Mouse (Mus musculus) hindbrain, embryonic 15.5 days (tissue): Measurements from ENCODE around the gene Dnajc6. TPM values are rescaled to one million over a fixed set of nuclear protein-coding genes. Genes with fewer than 3 reads are reported as not detected.

Source experiments
- ATAC-seq: fragments of 200-750 bp; cut with Nextera tagmentation; 2 replicates; pipeline ENCODE4 v1.8.0; 2017; ENCODE audit warnings: low read depth, moderate number of reproducible peaks, moderate TSS enrichment; ENCODE audit not compliant: low FRiP score
- H3K27ac ChIP-seq: fragments of 300-500 bp; sonication (generic); replicated peaks from 2 replicates; pipeline ENCODE4 v1.5.1; 2015; ENCODE audit warnings: mild to moderate bottlenecking, inconsistent platforms
- H3K27me3 ChIP-seq: fragments of 300-500 bp; sonication (generic); 2 replicates; pipeline ENCODE4 v1.6.1; 2015; ENCODE audit warnings: control low read depth, inconsistent platforms
- H3K36me3 ChIP-seq: fragments of 300-500 bp; sonication (generic); 2 replicates; pipeline ENCODE4 v1.6.1; 2015; ENCODE audit warnings: control low read depth, inconsistent platforms
- H3K4me1 ChIP-seq: fragments of 300-500 bp; sonication (generic); replicated peaks from 2 replicates; pipeline ENCODE4 v1.6.1; 2015; ENCODE audit warnings: control low read depth, inconsistent platforms
- H3K4me2 ChIP-seq: fragments of 300-500 bp; sonication (generic); 2 replicates; pipeline ENCODE4 v1.6.1; 2015; ENCODE audit warnings: moderate library complexity, mild to moderate bottlenecking, inconsistent platforms
- H3K4me3 ChIP-seq: fragments of 300-500 bp; sonication (generic); 2 replicates; pipeline ENCODE4 v1.5.1; 2015; ENCODE audit warnings: mild to moderate bottlenecking, inconsistent platforms
- H3K9ac ChIP-seq: fragments of 300-500 bp; sonication (generic); 2 replicates; pipeline ENCODE4 v1.6.1; 2015; ENCODE audit warnings: inconsistent platforms
- H3K9me3 ChIP-seq: fragments of 300-500 bp; sonication (generic); 2 replicates; pipeline ENCODE4 v1.6.1; 2016; ENCODE audit warnings: control low read depth, inconsistent platforms
- WGBS: fragments of 180-500 bp; shearing (Covaris S2); methylation state at CpG from one replicate; pipeline ENCODE4 v1.1.7; 2015; 5-methylcytosine and 5-hydroxymethylcytosine counted together
- polyA plus RNA-seq: library from polyadenylated mRNA; unstranded; fragments of >200 nt; fragmentation: Nextera tagmentation; extraction: Ambion mirVana; gene quantifications from 2 replicates; pipeline ENCODE4 v1.2.1, GENCODE M21; 2015

Gene Dnajc6
- polyA plus RNA-seq, 1 experiment from 2014 or later, result 60.4 TPM

DNA sequence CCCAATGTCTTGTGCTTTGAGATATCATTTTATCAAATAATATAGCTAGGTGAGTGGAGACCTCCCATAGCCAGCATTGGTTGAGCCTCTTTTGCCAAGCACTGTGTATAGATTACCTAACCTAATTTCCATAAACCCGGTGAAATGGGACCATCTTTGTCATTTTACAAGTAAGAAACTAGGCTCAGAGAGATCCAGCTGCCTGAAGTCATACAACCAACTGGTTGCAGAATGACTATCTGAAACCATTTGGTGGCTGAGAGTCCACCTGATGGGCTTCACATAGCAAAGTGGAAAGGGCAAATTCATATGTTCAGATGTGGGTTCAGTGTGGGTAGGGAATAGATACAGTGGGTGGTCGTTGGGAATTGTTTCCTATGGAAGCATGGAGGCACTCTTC, 154.5 kb downstream of the Dnajc6 start:
- Histone ChIP-seq H3K4me3 (no peak overlapping the region), H3K9me3 (no peaks in the 10 kb centered on the region), H3K4me1 (peaks cover 20% of the 10 kb centered on the region), H3K9ac (no peak overlapping the region), H3K4me2 (no peak overlapping the region), H3K27ac (no peak overlapping the region), H3K27me3 (no peaks in the 10 kb centered on the region), H3K36me3 (no peaks in the 10 kb centered on the region)
- 95% methylated on average over 2 of the region's 2 CpGs for WGBS
- no peak for ATAC-seq

DNA sequence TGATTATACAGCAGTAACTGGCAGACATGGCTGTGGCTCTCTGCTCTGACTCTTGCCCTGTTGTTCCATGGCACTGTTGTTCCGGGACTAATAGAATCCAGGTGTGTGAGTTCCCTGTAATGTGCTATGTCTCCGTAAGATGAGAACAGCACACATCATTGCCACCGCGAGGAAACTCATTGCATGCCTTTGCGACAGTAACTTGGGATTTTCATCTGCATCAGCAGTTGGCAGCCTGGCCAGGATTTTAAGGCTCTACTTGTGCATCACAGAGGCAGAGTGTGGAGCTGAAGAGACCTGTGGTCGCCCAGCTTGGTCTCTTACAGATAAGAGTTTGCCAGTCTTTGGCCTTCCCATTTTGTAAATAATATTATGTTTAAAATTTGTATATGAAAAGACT, 157.8 kb downstream of the Dnajc6 start:
- no peak overlapping the region for H3K4me2 ChIP-seq
- no peaks in the 10 kb centered on the region for H3K27me3 ChIP-seq
- H3K9me3 ChIP-seq, result no peaks in the 10 kb centered on the region
- no peak overlapping the region for H3K4me3 ChIP-seq
- H3K9ac ChIP-seq, result no peak overlapping the region
- H3K36me3 ChIP-seq, result peaks cover 7% of the 10 kb centered on the region
- WGBS, result 88% methylated on average over 6 of the region's 6 CpGs
- H3K4me1 ChIP-seq, result peaks cover 5% of the 10 kb centered on the region
- H3K27ac ChIP-seq, result no peak overlapping the region
- ATAC-seq, result no peak

DNA sequence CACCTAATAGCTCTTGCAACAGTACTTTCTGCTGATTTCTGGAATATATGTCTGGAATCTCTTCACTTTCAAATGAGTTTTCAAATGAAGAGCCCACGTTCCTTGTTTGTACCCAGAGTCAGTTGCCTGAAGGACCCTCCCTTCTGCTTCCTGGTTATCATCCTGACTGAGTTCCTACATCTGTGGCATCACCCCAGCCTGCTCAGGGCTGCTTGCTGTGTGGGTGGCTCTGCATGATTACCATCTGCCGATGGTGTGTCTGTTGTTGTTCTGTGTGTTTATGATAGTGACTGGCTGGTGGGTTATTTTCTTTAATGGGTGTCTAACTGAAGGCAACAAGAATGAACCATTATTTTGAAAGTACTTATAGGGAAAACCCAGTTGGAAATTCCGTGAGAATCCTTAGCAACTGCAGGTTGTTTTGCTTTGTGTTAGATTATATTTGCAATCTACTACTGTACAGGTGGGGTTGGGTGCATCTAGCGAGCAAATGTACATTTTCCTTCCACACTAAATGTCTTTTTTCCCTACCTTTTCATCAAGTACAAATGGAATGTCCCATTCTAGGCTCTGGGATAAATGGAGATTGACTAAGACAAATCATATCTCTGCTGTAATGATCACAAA, 158.5 kb downstream of the Dnajc6 start:
- 82% methylated on average over 4 of the region's 4 CpGs for WGBS
- Histone ChIP-seq H3K4me2 (no peak overlapping the region), H3K27ac (no peak overlapping the region), H3K4me3 (no peak overlapping the region), H3K9me3 (no peaks in the 10 kb centered on the region), H3K36me3 (peaks cover 13% of the 10 kb centered on the region), H3K9ac (no peak overlapping the region), H3K4me1 (no peaks in the 10 kb centered on the region), H3K27me3 (no peaks in the 10 kb centered on the region)
- no peak for ATAC-seq

- H3K9ac ChIP-seq, result no peak overlapping the region
- peaks cover 13% of the 10 kb centered on the region for H3K36me3 ChIP-seq
- no peak overlapping the region for H3K4me2 ChIP-seq
- H3K9me3 ChIP-seq, result no peaks in the 10 kb centered on the region
- H3K27me3 ChIP-seq, result no peaks in the 10 kb centered on the region
- no peaks in the 10 kb centered on the region for H3K4me1 ChIP-seq
- no peak for ATAC-seq
- no peak overlapping the region for H3K27ac ChIP-seq
- 94% methylated on average over 7 of the region's 7 CpGs for WGBS
- no peak overlapping the region for H3K4me3 ChIP-seq
Observed at GRCm38 (mm10) chr4:101655415-101655790, 159.0 kb downstream of the Dnajc6 start.

GRCm38 (mm10) chr4:101656056-101656455, 159.6 kb downstream of the Dnajc6 start:
- no peak overlapping the region for H3K4me3 ChIP-seq
- H3K27me3 ChIP-seq, result no peaks in the 10 kb centered on the region
- H3K9ac ChIP-seq, result no peak overlapping the region
- peaks cover 16% of the 10 kb centered on the region for H3K36me3 ChIP-seq
- H3K27ac ChIP-seq, result no peak overlapping the region
- H3K9me3 ChIP-seq, result no peaks in the 10 kb centered on the region
- no peak overlapping the region for H3K4me2 ChIP-seq
- WGBS, result 89% methylated on average over 15 of the region's 15 CpGs
- no peak for ATAC-seq
- H3K4me1 ChIP-seq, result no peaks in the 10 kb centered on the region

GRCm38 (mm10) chr4:101656956-101657570, 160.6 kb downstream of the Dnajc6 start:
- H3K36me3 ChIP-seq, result peaks cover 16% of the 10 kb centered on the region
- no peak overlapping the region for H3K4me3 ChIP-seq
- no peak for ATAC-seq
- no peak overlapping the region for H3K9ac ChIP-seq
- no peak overlapping the region for H3K27ac ChIP-seq
- H3K9me3 ChIP-seq, result no peaks in the 10 kb centered on the region
- no peak overlapping the region for H3K4me2 ChIP-seq
- H3K4me1 ChIP-seq, result no peaks in the 10 kb centered on the region
- WGBS, result 64% methylated on average over 6 of the region's 6 CpGs
- H3K27me3 ChIP-seq, result no peaks in the 10 kb centered on the region

GRCm38 (mm10) chr4:101664160-101664750, 167.8 kb downstream of the Dnajc6 start:
- H3K27me3 ChIP-seq, result no peaks in the 10 kb centered on the region
- WGBS, result 68% methylated on average over 9 of the region's 9 CpGs
- no peaks in the 10 kb centered on the region for H3K4me1 ChIP-seq
- no peak for ATAC-seq
- H3K9ac ChIP-seq, result no peak overlapping the region
- H3K4me3 ChIP-seq, result no peak overlapping the region
- peaks cover 16% of the 10 kb centered on the region for H3K36me3 ChIP-seq
- no peak overlapping the region for H3K27ac ChIP-seq
- H3K9me3 ChIP-seq, result no peaks in the 10 kb centered on the region
- no peak overlapping the region for H3K4me2 ChIP-seq

GRCm38 (mm10) chr4:101664766-101665165, 168.3 kb downstream of the Dnajc6 start:
- H3K4me2 ChIP-seq, result no peak overlapping the region
- H3K36me3 ChIP-seq, result peaks cover 11% of the 10 kb centered on the region
- H3K27ac ChIP-seq, result no peak overlapping the region
- 97% methylated on average over 4 of the region's 4 CpGs for WGBS
- no peak for ATAC-seq
- no peak overlapping the region for H3K9ac ChIP-seq
- no peaks in the 10 kb centered on the region for H3K4me1 ChIP-seq
- H3K9me3 ChIP-seq, result no peaks in the 10 kb centered on the region
- H3K27me3 ChIP-seq, result no peaks in the 10 kb centered on the region
- H3K4me3 ChIP-seq, result no peak overlapping the region

- H3K27ac ChIP-seq, result no peak overlapping the region
- no peak for ATAC-seq
- WGBS, result 56% methylated on average over 5 of the region's 5 CpGs
- no peaks in the 10 kb centered on the region for H3K4me1 ChIP-seq
- H3K9ac ChIP-seq, result no peak overlapping the region
- no peak overlapping the region for H3K4me3 ChIP-seq
- no peak overlapping the region for H3K4me2 ChIP-seq
- H3K9me3 ChIP-seq, result no peaks in the 10 kb centered on the region
- H3K36me3 ChIP-seq, result no peaks in the 10 kb centered on the region
- H3K27me3 ChIP-seq, result no peaks in the 10 kb centered on the region
Observed at GRCm38 (mm10) chr4:101669161-101669560, 172.7 kb downstream of the Dnajc6 start.

GRCm38 (mm10) chr4:101669811-101670210, 173.4 kb downstream of the Dnajc6 start:
- H3K4me1 ChIP-seq, result no peaks in the 10 kb centered on the region
- no peak overlapping the region for H3K9ac ChIP-seq
- H3K27ac ChIP-seq, result no peak overlapping the region
- WGBS, result 82% methylated on average over 5 of the region's 5 CpGs
- H3K27me3 ChIP-seq, result no peaks in the 10 kb centered on the region
- no peaks in the 10 kb centered on the region for H3K9me3 ChIP-seq
- no peak for ATAC-seq
- no peaks in the 10 kb centered on the region for H3K36me3 ChIP-seq
- no peak overlapping the region for H3K4me2 ChIP-seq
- H3K4me3 ChIP-seq, result no peak overlapping the region

GRCm38 (mm10) chr4:101674790-101675189, 178.3 kb downstream of the Dnajc6 start:
- no peak overlapping the region for H3K4me3 ChIP-seq
- no peaks in the 10 kb centered on the region for H3K27me3 ChIP-seq
- no peaks in the 10 kb centered on the region for H3K9me3 ChIP-seq
- H3K9ac ChIP-seq, result no peak overlapping the region
- no peak overlapping the region for H3K27ac ChIP-seq
- no peak overlapping the region for H3K4me2 ChIP-seq
- 81% methylated on average over 5 of the region's 5 CpGs for WGBS
- H3K4me1 ChIP-seq, result no peaks in the 10 kb centered on the region
- H3K36me3 ChIP-seq, result no peaks in the 10 kb centered on the region
- ATAC-seq, result no peak

- Histone ChIP-seq H3K9ac (no peak overlapping the region), H3K4me1 (no peaks in the 10 kb centered on the region), H3K9me3 (no peaks in the 10 kb centered on the region), H3K27me3 (no peaks in the 10 kb centered on the region), H3K27ac (no peak overlapping the region), H3K4me3 (no peak overlapping the region), H3K4me2 (no peak overlapping the region), H3K36me3 (no peaks in the 10 kb centered on the region)
- no peak for ATAC-seq
- 87% methylated on average over 4 of the region's 4 CpGs for WGBS
Observed at GRCm38 (mm10) chr4:101675726-101676125, 179.3 kb downstream of the Dnajc6 start.
